Mouse (Mus musculus): Measurements from ENCODE around the gene Rftn1.

DNA sequence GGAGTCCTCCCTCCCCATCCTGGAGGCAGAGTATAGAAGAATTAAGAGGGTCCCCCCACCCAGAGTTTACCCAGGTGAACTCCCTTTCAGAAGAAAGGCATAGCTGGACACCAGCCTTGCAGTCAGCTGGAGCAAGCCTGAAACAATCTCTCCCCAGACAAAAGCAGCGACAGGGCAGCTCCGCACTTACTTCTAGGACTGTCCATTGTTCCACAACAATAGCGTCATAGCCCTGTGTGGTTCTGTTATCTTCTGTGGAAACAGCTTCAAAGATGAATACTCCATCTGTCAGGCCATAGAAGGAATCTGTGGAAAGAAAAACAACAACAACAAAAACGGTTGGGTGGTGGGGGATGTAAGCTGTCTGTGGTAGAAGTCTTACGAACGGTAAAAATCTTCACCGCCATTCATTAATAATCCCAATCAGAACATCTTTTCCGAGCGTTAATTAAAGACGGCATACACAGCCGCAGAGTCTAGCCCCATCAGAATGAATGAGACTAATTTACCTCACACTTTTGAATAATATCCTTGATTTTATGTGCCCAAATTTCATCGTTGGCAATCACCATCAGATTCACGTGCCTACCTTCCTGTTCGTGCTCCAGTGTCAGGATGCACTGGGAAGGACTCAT is 153.6 kb downstream of the Rftn1 start:
- TF ChIP-seq POLR2A (IDR thresholded peaks at IDR 0.05; ENCODE audit: extremely low read depth, insufficient read depth, low read length) (no peak), CTCF (IDR thresholded peaks at IDR 0.05; ENCODE audit: extremely low read depth, insufficient read depth, low read length) (no peak)
